Mouse (Mus musculus) NIH3T3 (cell line): ENCODE results near the gene Ncor2.

Experiments used
- DNase-seq: peaks from one replicate; pipeline ENCODE4 v3.0.0-alpha.2; 2012; ENCODE audit warnings: low read depth

Ncor2 gene

GRCm38 (mm10) chr5:125063015-125063414 is 116.0 kb downstream of the Ncor2 start:
- no peak for DNase-seq

- DNase-seq: no peak
Measured at GRCm38 (mm10) chr5:125058267-125058668, 120.8 kb downstream of the Ncor2 start.

- DNase-seq: no peak
Measured at GRCm38 (mm10) chr5:125057555-125058266, 121.3 kb downstream of the Ncor2 start.

GRCm38 (mm10) chr5:125056696-125057554 is 122.1 kb downstream of the Ncor2 start:
- no peak for DNase-seq

- no peak for DNase-seq
Measured at GRCm38 (mm10) chr5:125056331-125056695, 122.7 kb downstream of the Ncor2 start.

GRCm38 (mm10) chr5:125055901-125056300 is 123.1 kb downstream of the Ncor2 start:
- no peak for DNase-seq

GRCm38 (mm10) chr5:125053661-125054060 is 125.4 kb downstream of the Ncor2 start:
- no peak for DNase-seq

GRCm38 (mm10) chr5:125052603-125053488 is 126.2 kb downstream of the Ncor2 start:
- DNase-seq: peak; percentile 68

- DNase-seq: no peak
Measured at GRCm38 (mm10) chr5:125052237-125052602, 126.8 kb downstream of the Ncor2 start.

- no peak for DNase-seq
Measured at GRCm38 (mm10) chr5:125049481-125049880, 129.5 kb downstream of the Ncor2 start.

GRCm38 (mm10) chr5:125046436-125046835 is 132.6 kb downstream of the Ncor2 start:
- peak; percentile 52 for DNase-seq

- DNase-seq: peak; percentile 81
Measured at GRCm38 (mm10) chr5:125045202-125045601, 133.8 kb downstream of the Ncor2 start.

- DNase-seq: no peak
Measured at GRCm38 (mm10) chr5:125043448-125043847, 135.6 kb downstream of the Ncor2 start.

GRCm38 (mm10) chr5:125041578-125041977 is 137.4 kb downstream of the Ncor2 start:
- DNase-seq: no peak

GRCm38 (mm10) chr5:125040128-125040584 is 138.9 kb downstream of the Ncor2 start:
- DNase-seq: peak; percentile 53

- no peak for DNase-seq
Measured at GRCm38 (mm10) chr5:125039377-125040027, 139.5 kb downstream of the Ncor2 start.

GRCm38 (mm10) chr5:125036483-125036882 is 142.5 kb downstream of the Ncor2 start:
- DNase-seq: no peak

GRCm38 (mm10) chr5:125028911-125029310 is 150.1 kb downstream of the Ncor2 start:
- DNase-seq: no peak

- no peak for DNase-seq
Measured at GRCm38 (mm10) chr5:125028371-125028770, 150.6 kb downstream of the Ncor2 start.

GRCm38 (mm10) chr5:125024002-125024401 is 155.0 kb downstream of the Ncor2 start:
- peak; percentile 32 for DNase-seq

GRCm38 (mm10) chr5:125021298-125021697 is 157.7 kb downstream of the Ncor2 start:
- DNase-seq: peak; percentile 21

GRCm38 (mm10) chr5:125019099-125019498 is 159.9 kb downstream of the Ncor2 start:
- DNase-seq: peak; percentile 82
